11 mouse cellular contexts compared by ENCODE assay signal in genomic region chr4:98511964-98512743, GRCm38 (mm10).
A peak's percentile ranks its signal among the peaks of the same experiment; 100 is the strongest.
DNase-seq lines count a peak whose midpoint lies in the region; ATAC-seq and TF ChIP-seq lines count a peak whose summit lies in the region.
"Had no signal": no experiment of that assay in that cellular context is flagged by ENCODE, and none has a peak within 500 bp of the region (broad histone marks: within the 10 kb centered on the region; RNA-seq: fewer than 3 reads in every experiment).

No protein-coding gene starts in this region.

- H3K36me3 ChIP-seq in heart, embryonic 12.5 days: no peaks in the 10 kb centered on the region; the same call in 1 of the 2 replicates
- H3K36me3 ChIP-seq in embryonic facial prominence, embryonic 12.5 days: no peaks in the 10 kb centered on the region
- H3K36me3 ChIP-seq in limb, embryonic 13.5 days: peaks cover 13% of the 10 kb centered on the region
- no peaks in the 10 kb centered on the region for H3K36me3 ChIP-seq in liver, embryonic 12.5 days
- H3K36me3 ChIP-seq: liver, embryonic 15.5 days had no signal

- H3K4me2 ChIP-seq in heart, embryonic 12.5 days: no peak overlapping the region
- H3K4me2 ChIP-seq in embryonic facial prominence, embryonic 12.5 days (replicated peaks): no peak overlapping the region
- H3K4me2 ChIP-seq in limb, embryonic 13.5 days (replicated peaks): no peak overlapping the region
- H3K4me2 ChIP-seq in liver, embryonic 12.5 days: no peak overlapping the region
- H3K4me2 ChIP-seq: liver, embryonic 15.5 days had no signal

- ATAC-seq in heart, embryonic 12.5 days (ENCODE audit: insufficient number of reproducible peaks, low FRiP score): no peak
- no peak for ATAC-seq in embryonic facial prominence, embryonic 12.5 days (ENCODE audit: insufficient number of reproducible peaks, insufficient read depth, low FRiP score, low TSS enrichment)
- ATAC-seq in limb, embryonic 13.5 days (ENCODE audit: low FRiP score, low read depth): no peak
- ATAC-seq in liver, embryonic 12.5 days: no peak
- no peak for ATAC-seq in monocyte, adult 5-6 weeks (replicated peaks; ENCODE audit: insufficient number of reproducible peaks, low FRiP score, low TSS enrichment, poor library complexity, severe bottlenecking)
- ATAC-seq: inflammation-experienced regulatory T-cells, adult 6 months had no signal

- 83% methylated on average over 10 of the region's 10 CpGs for WGBS in heart, embryonic 12.5 days
- 82% methylated on average over 10 of the region's 10 CpGs for WGBS in embryonic facial prominence, embryonic 12.5 days
- 62% methylated on average over 10 of the region's 10 CpGs for WGBS in limb, embryonic 13.5 days
- 76% methylated on average over 10 of the region's 10 CpGs for WGBS in liver, embryonic 12.5 days (ENCODE audit: insufficient replicate concordance)

- no peak overlapping the region for H3K4me3 ChIP-seq in heart, embryonic 12.5 days
- H3K4me3 ChIP-seq in layer of hippocampus, adult 2 months: no peak overlapping the region
- H3K4me3 ChIP-seq in embryonic facial prominence, embryonic 12.5 days: no peak overlapping the region
- H3K4me3 ChIP-seq in limb, embryonic 13.5 days: no peak overlapping the region
- no peak overlapping the region for H3K4me3 ChIP-seq in liver, embryonic 12.5 days
- H3K4me3 ChIP-seq: liver, embryonic 15.5 days had no signal

- TF ChIP-seq CTCF in layer of hippocampus, adult 2 months (conservative IDR thresholded peaks at IDR 0.05): peak; percentile 43

- no peak for DNase-seq in heart, adult 8-10 months (ENCODE audit: low spot score)
- DNase-seq in layer of hippocampus, adult 2 months (ENCODE audit: low spot score in 2 of 2): no peak
- no peak for DNase-seq in layer of hippocampus, postnatal 14 days (ENCODE audit: low spot score in 2 of 2)
- DNase-seq: right cerebral cortex, postnatal 14 days had no signal

- no peaks in the 10 kb centered on the region for H3K9me3 ChIP-seq in heart, embryonic 12.5 days (replicated peaks)
- no peaks in the 10 kb centered on the region for H3K9me3 ChIP-seq in embryonic facial prominence, embryonic 12.5 days
- no peaks in the 10 kb centered on the region for H3K9me3 ChIP-seq in limb, embryonic 13.5 days
- H3K9me3 ChIP-seq in liver, embryonic 12.5 days (replicated peaks): no peaks in the 10 kb centered on the region
- H3K9me3 ChIP-seq: liver, embryonic 15.5 days had no signal

- H3K27me3 ChIP-seq in heart, embryonic 12.5 days (replicated peaks): no peaks in the 10 kb centered on the region
- H3K27me3 ChIP-seq in embryonic facial prominence, embryonic 12.5 days: no peaks in the 10 kb centered on the region
- no peaks in the 10 kb centered on the region for H3K27me3 ChIP-seq in limb, embryonic 13.5 days
- H3K27me3 ChIP-seq in liver, embryonic 12.5 days (replicated peaks): no peaks in the 10 kb centered on the region
- H3K27me3 ChIP-seq: liver, embryonic 15.5 days had no signal

- H3K27ac ChIP-seq in heart, embryonic 12.5 days (ENCODE audit: poor library complexity, severe bottlenecking): peak overlapping the region; percentile 78
- H3K27ac ChIP-seq in layer of hippocampus, adult 2 months: no peak overlapping the region
- peak overlapping the region; percentile 76 for H3K27ac ChIP-seq in embryonic facial prominence, embryonic 12.5 days
- H3K27ac ChIP-seq in limb, embryonic 13.5 days: peak overlapping the region; percentile 90
- no peak overlapping the region for H3K27ac ChIP-seq in liver, embryonic 12.5 days
- H3K27ac ChIP-seq: liver, embryonic 15.5 days had no signal

- peaks cover 36% of the 10 kb centered on the region for H3K4me1 ChIP-seq in heart, embryonic 12.5 days (replicated peaks)
- H3K4me1 ChIP-seq in embryonic facial prominence, embryonic 12.5 days: peaks cover 23% of the 10 kb centered on the region
- peaks cover 56% of the 10 kb centered on the region for H3K4me1 ChIP-seq in limb, embryonic 13.5 days
- H3K4me1 ChIP-seq in liver, embryonic 12.5 days: no peaks in the 10 kb centered on the region
- H3K4me1 ChIP-seq: liver, embryonic 15.5 days had no signal

- H3K9ac ChIP-seq in heart, embryonic 12.5 days: no peak overlapping the region
- no peak overlapping the region for H3K9ac ChIP-seq in embryonic facial prominence, embryonic 12.5 days
- H3K9ac ChIP-seq in limb, embryonic 13.5 days: no peak overlapping the region; the same call in 1 of the 2 replicates
- H3K9ac ChIP-seq in liver, embryonic 12.5 days: no peak overlapping the region
- H3K9ac ChIP-seq: liver, embryonic 15.5 days had no signal

Comparison
In these comparisons a context has a peak if more than half of its experiments do, and no peak if none do; other contexts are left out.
1. H3K27ac ChIP-seq: peak in heart, embryonic 12.5 days (single experiment), embryonic facial prominence, embryonic 12.5 days (single experiment) and limb, embryonic 13.5 days (single experiment); none in layer of hippocampus, adult 2 months (single experiment) and liver, embryonic 12.5 days (single experiment).